Mouse (Mus musculus): ENCODE measurements around the gene Yjefn3. TPM values are rescaled to one million over a fixed set of nuclear protein-coding genes. Genes with fewer than 3 reads are reported as not detected.

Gene Yjefn3
- polyA plus RNA-seq, 1 experiment from 2014 or later = 3.8 TPM

DNA sequence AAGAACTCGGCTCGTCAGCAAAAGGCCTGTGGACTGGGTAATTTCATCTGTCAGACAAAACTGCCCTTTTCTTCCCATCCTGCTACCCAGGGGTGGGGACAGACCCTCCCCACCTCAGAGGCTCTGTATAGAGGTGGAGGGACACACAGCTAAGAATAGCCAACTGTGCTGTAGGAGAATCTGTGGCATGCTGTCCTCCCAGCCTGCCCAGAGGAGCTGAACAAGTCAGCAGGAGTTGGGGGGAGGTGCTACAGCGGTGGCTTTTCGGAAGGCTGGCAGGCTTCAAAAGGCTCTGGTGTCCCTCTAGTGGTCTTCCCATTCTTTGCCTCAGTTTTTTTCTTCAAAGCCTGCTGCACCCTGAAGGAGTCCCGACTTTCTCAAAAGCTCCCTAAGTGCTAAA, 13.2 kb upstream of the Yjefn3 start:
- ATAC-seq = no peak
- no peak overlapping the region for H3K4me3 ChIP-seq (ENCODE audit: low read length)
- H3K27ac ChIP-seq (ENCODE audit: low read length) = no peak overlapping the region
- no peak overlapping the region for H3K4me2 ChIP-seq (ENCODE audit: low read depth, low read length)
- WGBS = 49% methylated on average over 5 of the region's 5 CpGs
- H3K9me3 ChIP-seq (ENCODE audit: control insufficient read depth, low read length) = no peaks in the 10 kb centered on the region
- H3K9ac ChIP-seq (ENCODE audit: low read depth, low read length) = no peak overlapping the region
- H3K27me3 ChIP-seq (replicated peaks; ENCODE audit: control insufficient read depth, insufficient read depth, low read length) = no peaks in the 10 kb centered on the region
- H3K4me1 ChIP-seq (ENCODE audit: control insufficient read depth, insufficient read depth, low read length) = peaks cover 7% of the 10 kb centered on the region
- H3K36me3 ChIP-seq (ENCODE audit: control insufficient read depth, insufficient read depth, low read length) = peaks cover 44% of the 10 kb centered on the region

DNA sequence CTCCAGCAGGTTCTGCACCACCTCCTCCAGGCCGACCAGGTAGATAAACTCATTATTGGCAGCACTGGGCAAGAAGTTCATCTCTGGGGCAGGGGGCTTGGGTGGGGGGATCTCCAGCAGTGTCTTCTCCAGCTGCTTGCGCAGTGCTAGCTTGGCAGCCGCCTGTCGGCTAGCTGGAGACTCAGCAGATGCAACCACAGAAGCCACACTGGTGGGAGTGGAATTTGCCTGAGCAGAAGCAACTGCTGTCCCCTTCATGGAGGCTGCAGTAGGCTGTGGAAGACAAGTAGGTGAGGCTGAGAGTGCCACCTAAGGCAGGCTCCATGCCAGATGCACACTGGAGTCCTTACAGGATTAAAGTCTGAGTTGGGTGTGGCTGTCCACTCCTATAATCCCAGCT, 12.0 kb upstream of the Yjefn3 start:
- Histone ChIP-seq H3K36me3 (ENCODE audit: control insufficient read depth, insufficient read depth, low read length) (peaks cover 54% of the 10 kb centered on the region), H3K4me3 (ENCODE audit: low read length) (no peak overlapping the region), H3K9ac (ENCODE audit: low read depth, low read length) (no peak overlapping the region), H3K27ac (ENCODE audit: low read length) (no peak overlapping the region), H3K4me1 (ENCODE audit: control insufficient read depth, insufficient read depth, low read length) (peaks cover 3% of the 10 kb centered on the region; the same call in 1 of the 2 replicates), H3K4me2 (ENCODE audit: low read depth, low read length) (no peak overlapping the region), H3K9me3 (ENCODE audit: control insufficient read depth, low read length) (no peaks in the 10 kb centered on the region), H3K27me3 (replicated peaks; ENCODE audit: control insufficient read depth, insufficient read depth, low read length) (no peaks in the 10 kb centered on the region)
- no peak for ATAC-seq
- 89% methylated on average over 4 of the region's 4 CpGs for WGBS

DNA sequence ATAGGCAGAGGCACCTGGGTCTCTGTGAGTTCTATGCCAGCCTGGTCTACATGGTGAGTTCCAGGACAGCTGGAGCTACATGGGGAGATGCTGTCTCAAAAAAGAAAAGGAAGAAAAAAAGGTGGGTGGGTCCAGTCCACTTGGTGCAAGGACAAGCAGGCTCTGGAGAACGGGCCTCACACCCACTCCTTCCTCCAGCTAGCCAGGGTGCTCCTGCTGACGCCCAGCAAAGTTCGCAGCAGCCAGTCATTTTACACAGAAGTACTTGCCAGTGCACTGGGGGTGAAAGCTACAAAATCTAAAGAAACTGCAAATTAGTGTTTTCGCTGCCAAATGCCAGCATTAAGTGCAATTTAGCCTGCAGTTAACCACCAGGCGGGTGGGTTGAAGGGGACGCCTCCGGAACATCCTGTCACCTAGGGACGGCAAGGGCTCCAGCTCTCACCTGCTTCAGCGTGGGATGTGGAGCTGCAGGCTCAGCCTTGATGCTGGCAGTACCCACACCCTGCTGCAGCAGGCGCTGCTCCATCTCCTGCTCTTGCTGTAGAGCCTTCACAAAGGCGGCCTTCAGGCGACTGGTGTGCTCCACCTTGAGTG, 10.1 kb upstream of the Yjefn3 start:
- no peak for ATAC-seq
- WGBS = 87% methylated on average over 12 of the region's 12 CpGs

DNA sequence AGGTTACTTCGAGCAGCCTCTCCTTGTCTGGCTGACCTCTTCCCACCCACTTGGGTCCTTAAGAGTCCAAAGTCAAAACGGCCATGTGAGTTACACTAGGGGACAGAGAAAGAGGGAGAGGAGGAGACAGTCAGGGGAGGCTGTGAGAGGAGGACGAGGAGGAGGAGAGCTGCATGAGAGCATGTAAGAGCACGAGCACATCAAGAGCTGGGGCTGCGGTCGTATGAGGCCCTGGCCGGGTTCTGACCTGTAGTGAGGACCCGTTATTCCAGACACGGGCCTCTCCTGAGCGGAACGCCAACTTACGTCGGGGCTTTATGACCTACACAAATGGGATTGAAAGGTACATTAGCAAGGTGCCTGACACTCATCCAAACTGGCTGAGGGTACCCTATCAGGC, 9.4 kb upstream of the Yjefn3 start:
- peaks cover 49% of the 10 kb centered on the region for H3K36me3 ChIP-seq (ENCODE audit: control insufficient read depth, insufficient read depth, low read length)
- no peaks in the 10 kb centered on the region for H3K4me1 ChIP-seq (ENCODE audit: control insufficient read depth, insufficient read depth, low read length)

More for the DNA sequence above, 10.1 kb upstream of the Yjefn3 start:
- no peaks in the 10 kb centered on the region for H3K27me3 ChIP-seq (replicated peaks; ENCODE audit: control insufficient read depth, insufficient read depth, low read length)
- no peaks in the 10 kb centered on the region for H3K9me3 ChIP-seq (ENCODE audit: control insufficient read depth, low read length)
- peaks cover 55% of the 10 kb centered on the region for H3K36me3 ChIP-seq (ENCODE audit: control insufficient read depth, insufficient read depth, low read length)
- H3K27ac ChIP-seq (ENCODE audit: low read length) = no peak overlapping the region
- H3K9ac ChIP-seq (ENCODE audit: low read depth, low read length) = no peak overlapping the region
- H3K4me3 ChIP-seq (ENCODE audit: low read length) = no peak overlapping the region
- H3K4me1 ChIP-seq (ENCODE audit: control insufficient read depth, insufficient read depth, low read length) = no peaks in the 10 kb centered on the region
- no peak overlapping the region for H3K4me2 ChIP-seq (ENCODE audit: low read depth, low read length)

DNA sequence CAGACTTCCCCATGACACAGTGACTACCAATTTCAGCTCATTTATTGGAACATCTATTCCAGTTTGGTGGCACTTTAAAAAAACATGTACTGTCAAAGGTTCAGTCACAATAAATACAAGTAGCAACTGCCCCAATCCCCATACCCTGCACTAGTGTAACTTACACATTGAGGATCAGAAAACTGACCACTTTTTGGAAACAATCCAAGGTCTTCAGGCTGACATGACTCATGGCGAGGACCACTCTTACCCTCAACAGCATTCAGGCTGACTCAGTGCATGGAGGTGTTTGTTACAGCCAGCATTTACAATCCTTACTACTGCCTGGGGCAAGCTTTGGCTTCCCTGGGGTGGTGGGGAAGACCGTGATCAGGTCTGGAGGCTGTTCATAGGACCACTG, 4.6 kb upstream of the Yjefn3 start:
- Histone ChIP-seq H3K27ac (ENCODE audit: low read length) (no peak overlapping the region), H3K9me3 (ENCODE audit: control insufficient read depth, low read length) (no peaks in the 10 kb centered on the region), H3K4me1 (ENCODE audit: control insufficient read depth, insufficient read depth, low read length) (peaks cover 14% of the 10 kb centered on the region), H3K4me3 (ENCODE audit: low read length) (no peak overlapping the region), H3K36me3 (ENCODE audit: control insufficient read depth, insufficient read depth, low read length) (peaks cover 18% of the 10 kb centered on the region), H3K4me2 (ENCODE audit: low read depth, low read length) (no peak overlapping the region), H3K27me3 (replicated peaks; ENCODE audit: control insufficient read depth, insufficient read depth, low read length) (no peaks in the 10 kb centered on the region), H3K9ac (ENCODE audit: low read depth, low read length) (no peak overlapping the region)
- 82% methylated on average over 2 of the region's 2 CpGs for WGBS
- no peak for ATAC-seq

More for the DNA sequence above, 9.4 kb upstream of the Yjefn3 start:
- 90% methylated on average over 13 of the region's 13 CpGs for WGBS
- no peaks in the 10 kb centered on the region for H3K27me3 ChIP-seq (replicated peaks; ENCODE audit: control insufficient read depth, insufficient read depth, low read length)
- H3K27ac ChIP-seq (ENCODE audit: low read length) = no peak overlapping the region
- no peak for ATAC-seq
- no peaks in the 10 kb centered on the region for H3K9me3 ChIP-seq (ENCODE audit: control insufficient read depth, low read length)
- H3K9ac ChIP-seq (ENCODE audit: low read depth, low read length) = no peak overlapping the region
- no peak overlapping the region for H3K4me3 ChIP-seq (ENCODE audit: low read length)
- H3K4me2 ChIP-seq (ENCODE audit: low read depth, low read length) = no peak overlapping the region

DNA sequence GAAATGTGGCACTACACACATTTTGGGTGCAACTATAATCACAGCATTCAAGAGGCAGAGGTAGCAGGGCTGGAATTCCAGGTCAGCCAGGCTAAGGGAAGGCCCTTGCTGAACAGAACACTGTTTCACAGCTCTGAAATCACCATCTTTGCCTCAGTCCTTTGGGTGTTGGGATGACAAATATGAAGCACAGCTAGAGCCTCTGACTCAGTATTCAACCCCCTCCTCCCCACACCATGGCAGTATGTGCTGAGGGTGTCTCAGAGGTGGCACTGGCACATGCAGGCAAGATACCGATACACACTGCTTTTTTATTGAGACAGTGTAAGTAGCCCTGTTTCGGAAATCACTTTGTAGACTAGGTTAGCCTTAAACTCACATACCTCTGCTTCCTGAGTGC, 3.7 kb upstream of the Yjefn3 start:
- no peak overlapping the region for H3K27ac ChIP-seq (ENCODE audit: low read length)
- H3K4me3 ChIP-seq (ENCODE audit: low read length) = no peak overlapping the region
- H3K36me3 ChIP-seq (ENCODE audit: control insufficient read depth, insufficient read depth, low read length) = peaks cover 13% of the 10 kb centered on the region
- 82% methylated on average over 2 of the region's 2 CpGs for WGBS
- H3K4me1 ChIP-seq (ENCODE audit: control insufficient read depth, insufficient read depth, low read length) = peaks cover 18% of the 10 kb centered on the region
- no peaks in the 10 kb centered on the region for H3K9me3 ChIP-seq (ENCODE audit: control insufficient read depth, low read length)
- no peak for ATAC-seq
- no peak overlapping the region for H3K9ac ChIP-seq (ENCODE audit: low read depth, low read length)
- no peak overlapping the region for H3K4me2 ChIP-seq (ENCODE audit: low read depth, low read length)
- no peaks in the 10 kb centered on the region for H3K27me3 ChIP-seq (replicated peaks; ENCODE audit: control insufficient read depth, insufficient read depth, low read length)

DNA sequence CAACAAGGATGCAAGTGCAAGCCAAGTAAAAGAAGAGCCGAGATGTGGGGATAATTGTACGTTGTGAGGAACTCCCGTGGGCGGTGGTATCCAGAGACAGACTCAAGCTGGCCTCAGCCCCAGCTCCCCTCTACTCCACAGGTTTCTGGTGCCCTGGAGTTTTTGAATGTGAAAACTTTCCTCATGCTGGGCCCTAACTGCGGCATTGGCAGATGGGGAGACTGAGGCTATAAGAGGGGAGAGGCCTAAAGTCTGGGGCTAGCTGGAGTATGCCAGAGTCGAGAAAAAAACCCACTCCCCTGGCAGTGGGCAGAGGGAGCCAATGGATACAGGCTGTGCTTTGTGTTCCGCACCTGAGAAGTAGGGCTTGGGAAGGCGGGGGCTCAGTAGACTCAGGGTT, 1.6 kb upstream of the Yjefn3 start:
- Histone ChIP-seq H3K9me3 (ENCODE audit: control insufficient read depth, low read length) (no peaks in the 10 kb centered on the region), H3K4me1 (ENCODE audit: control insufficient read depth, insufficient read depth, low read length) (peaks cover 31% of the 10 kb centered on the region), H3K4me2 (ENCODE audit: low read depth, low read length) (peak overlapping the region; percentile 98), H3K4me3 (ENCODE audit: low read length) (no peak overlapping the region), H3K9ac (ENCODE audit: low read depth, low read length) (no peak overlapping the region), H3K27ac (ENCODE audit: low read length) (no peak overlapping the region), H3K36me3 (ENCODE audit: control insufficient read depth, insufficient read depth, low read length) (no peaks in the 10 kb centered on the region), H3K27me3 (replicated peaks; ENCODE audit: control insufficient read depth, insufficient read depth, low read length) (no peaks in the 10 kb centered on the region)
- ATAC-seq = no peak
- 84% methylated on average over 8 of the region's 8 CpGs for WGBS

DNA sequence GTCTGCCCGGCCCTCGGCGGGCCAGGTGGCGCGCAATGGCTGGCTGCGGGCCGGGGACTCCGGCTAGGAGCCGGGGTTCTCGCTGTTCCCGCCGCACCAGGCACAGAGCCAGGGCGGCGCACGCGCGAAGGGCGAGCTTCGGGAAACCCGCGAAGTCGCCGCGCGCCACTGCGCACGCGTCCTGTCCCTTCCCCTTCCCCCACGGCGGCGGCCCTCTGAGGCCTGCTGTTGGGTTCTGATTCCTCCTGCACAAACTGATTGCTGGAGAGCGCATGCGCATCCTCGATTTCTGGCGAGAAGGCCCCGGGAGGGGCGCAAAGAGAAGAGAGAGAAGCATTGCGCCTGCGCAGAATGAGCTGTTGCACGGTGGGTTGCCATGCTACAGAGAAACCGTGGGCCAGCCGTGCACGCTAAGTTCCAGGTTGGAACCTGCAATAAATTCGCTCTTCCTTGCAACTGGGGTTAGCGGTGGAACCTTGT, 591 bp upstream of the Yjefn3 start:
- Histone ChIP-seq H3K9me3 (ENCODE audit: control insufficient read depth, low read length) (no peaks in the 10 kb centered on the region), H3K36me3 (ENCODE audit: control insufficient read depth, insufficient read depth, low read length) (no peaks in the 10 kb centered on the region), H3K27ac (ENCODE audit: low read length) (peak overlapping the region; percentile 95), H3K4me2 (ENCODE audit: low read depth, low read length) (peak overlapping the region; percentile 98), H3K9ac (ENCODE audit: low read depth, low read length) (peak overlapping the region; percentile 72), H3K4me3 (ENCODE audit: low read length) (peak overlapping the region; percentile 80), H3K27me3 (replicated peaks; ENCODE audit: control insufficient read depth, insufficient read depth, low read length) (no peaks in the 10 kb centered on the region), H3K4me1 (ENCODE audit: control insufficient read depth, insufficient read depth, low read length) (peaks cover 34% of the 10 kb centered on the region)
- ATAC-seq = peak; percentile 88
- under 1% methylated on average over 45 of the region's 45 CpGs for WGBS

DNA sequence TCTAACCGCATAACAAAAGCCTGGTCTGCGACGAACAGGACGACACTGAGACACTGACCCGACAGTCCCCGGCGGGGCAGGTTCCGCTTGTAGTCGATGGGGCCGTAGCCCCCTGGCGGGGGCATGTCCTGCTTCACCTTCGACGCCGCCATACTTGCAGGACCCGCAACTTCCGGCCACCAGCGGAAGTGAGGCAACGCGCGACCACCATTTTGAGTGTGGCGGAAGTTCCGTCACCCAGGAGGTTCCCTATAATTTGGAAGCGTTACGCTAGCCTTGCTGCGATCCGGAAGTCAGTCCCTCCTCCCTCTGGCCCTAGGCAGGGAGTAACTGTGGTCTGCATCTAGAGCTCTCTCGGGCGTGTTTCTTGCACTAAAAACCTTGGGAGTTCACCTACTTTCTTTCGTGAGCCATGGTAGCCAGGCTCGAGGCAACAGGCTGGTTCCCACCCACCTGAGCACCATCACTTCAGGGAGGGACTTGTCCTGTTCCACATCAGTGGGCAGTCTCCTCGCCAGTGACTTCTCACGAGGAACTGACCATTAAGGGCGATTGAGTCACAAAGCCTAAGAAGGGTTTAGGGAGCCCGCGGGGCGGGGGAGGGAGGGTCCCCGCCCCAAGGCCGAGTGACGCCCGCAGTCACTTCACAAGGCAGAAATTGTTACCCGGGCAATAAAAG, 889 bp downstream of the Yjefn3 start:
- 1% methylated on average over 41 of the region's 41 CpGs for WGBS
- Histone ChIP-seq H3K36me3 (ENCODE audit: control insufficient read depth, insufficient read depth, low read length) (no peaks in the 10 kb centered on the region), H3K9me3 (ENCODE audit: control insufficient read depth, low read length) (no peaks in the 10 kb centered on the region), H3K4me2 (ENCODE audit: low read depth, low read length) (peak overlapping the region; percentile 98), H3K9ac (ENCODE audit: low read depth, low read length) (peak overlapping the region; percentile 87), H3K27me3 (replicated peaks; ENCODE audit: control insufficient read depth, insufficient read depth, low read length) (no peaks in the 10 kb centered on the region), H3K4me3 (ENCODE audit: low read length) (peak overlapping the region; percentile 80), H3K4me1 (ENCODE audit: control insufficient read depth, insufficient read depth, low read length) (peaks cover 42% of the 10 kb centered on the region), H3K27ac (ENCODE audit: low read length) (peak overlapping the region; percentile 95)
- peak; percentile 72 for ATAC-seq
